Mouse (Mus musculus) frontal cortex, adult 2 months (tissue): ENCODE data around the gene Stx8. TPM values are rescaled to one million over a fixed set of nuclear protein-coding genes. Genes with fewer than 3 reads are reported as not detected.

ENCODE experiments used
- DNase-seq, 2 experiments: peaks; one replicate each; pipeline ENCODE4 v3.0.0; 2022; ENCODE audit warnings: low spot score in 1 of 2; ENCODE audit errors: extremely low spot score in 1 of 2
- polyA plus RNA-seq: library from polyadenylated mRNA; depleted of rRNA; stranded (reverse); fragments of >200 nt; gene quantifications from 2 replicates; pipeline ENCODE4 v1.2.3, GENCODE M21; 2012

Gene Stx8
- polyA plus RNA-seq, 1 experiment: 35.0 TPM

DNA sequence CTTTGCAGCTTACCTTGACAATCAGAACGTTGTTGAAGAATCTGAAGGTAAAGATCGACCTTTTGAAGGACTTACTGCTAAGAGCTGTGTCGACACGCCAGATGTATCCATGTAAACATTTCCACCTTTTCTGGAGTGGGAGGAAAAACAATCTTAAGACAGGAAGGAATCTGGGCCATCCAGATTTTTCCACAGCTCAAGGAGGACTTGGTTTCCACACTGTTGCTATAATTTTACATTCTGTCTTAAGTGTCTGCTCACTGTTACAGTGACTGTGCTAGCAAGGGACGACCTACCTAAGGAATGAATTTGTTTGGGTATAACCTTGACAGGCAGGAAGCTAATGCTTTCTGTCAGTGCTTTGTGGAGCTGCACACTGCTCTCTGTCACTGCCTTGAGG lies 7.2 kb downstream of the Stx8 start:
- DNase-seq: no peak

DNA sequence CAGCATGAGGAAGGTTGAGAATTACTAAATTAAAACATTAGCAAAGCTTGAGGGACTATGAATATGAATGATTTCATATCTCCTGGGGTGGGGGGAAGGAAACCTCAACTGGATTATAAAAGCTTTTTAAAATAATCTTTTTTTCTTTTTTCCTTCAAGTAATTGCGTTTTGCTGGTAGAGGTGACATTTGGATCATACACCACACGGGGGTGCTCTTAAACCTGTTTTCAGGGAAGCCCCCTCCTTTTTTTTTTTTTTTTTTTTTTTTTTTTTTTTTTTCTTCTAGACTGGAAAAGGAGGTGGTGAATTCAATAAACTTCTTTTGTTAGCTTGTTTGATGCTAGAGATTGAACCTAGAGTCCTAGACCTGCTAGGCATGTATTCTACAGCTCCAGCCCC lies 9.3 kb downstream of the Stx8 start:
- DNase-seq: peak in 1 of 2 experiments; percentile 51

DNA sequence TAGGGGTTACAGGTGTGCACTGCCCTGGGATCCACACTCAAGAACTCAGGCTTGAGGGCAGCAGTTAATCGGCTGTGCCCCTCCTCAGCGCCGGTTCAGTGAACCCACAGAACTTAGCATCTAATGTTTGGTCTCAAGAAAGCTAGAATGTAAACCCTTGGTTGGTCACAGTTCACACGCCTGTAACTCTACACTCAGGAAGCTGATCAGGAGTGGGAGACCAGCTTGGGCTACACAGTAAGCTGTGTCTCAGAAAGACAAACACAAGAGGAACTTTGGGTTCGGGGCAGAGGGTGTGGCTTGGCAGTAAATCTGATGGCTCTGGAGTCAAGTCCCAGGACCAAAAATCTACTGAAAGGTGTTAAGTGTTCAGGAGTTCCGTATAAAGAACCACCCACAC lies 17.6 kb downstream of the Stx8 start:
- no peak for DNase-seq

DNA sequence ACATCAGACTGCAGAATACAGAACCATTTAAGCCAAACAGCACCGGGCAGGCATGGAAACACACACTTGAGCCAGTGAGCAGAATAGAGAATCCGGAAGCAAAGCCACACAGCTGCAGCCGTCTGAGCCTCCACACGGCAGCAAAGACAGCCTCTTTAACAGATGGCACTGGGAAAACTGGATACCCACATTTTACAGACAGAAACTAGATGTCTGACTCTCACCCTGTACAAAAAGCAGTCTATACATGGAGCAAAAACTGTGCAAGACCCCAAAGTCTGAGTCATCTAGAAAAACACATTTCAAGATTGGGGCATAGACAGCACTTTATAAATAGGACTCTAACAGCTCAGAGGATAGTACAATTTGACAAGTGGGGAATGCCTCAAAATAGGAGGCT lies 25.2 kb downstream of the Stx8 start:
- DNase-seq: peak in 1 of 2 experiments; percentile 36

DNA sequence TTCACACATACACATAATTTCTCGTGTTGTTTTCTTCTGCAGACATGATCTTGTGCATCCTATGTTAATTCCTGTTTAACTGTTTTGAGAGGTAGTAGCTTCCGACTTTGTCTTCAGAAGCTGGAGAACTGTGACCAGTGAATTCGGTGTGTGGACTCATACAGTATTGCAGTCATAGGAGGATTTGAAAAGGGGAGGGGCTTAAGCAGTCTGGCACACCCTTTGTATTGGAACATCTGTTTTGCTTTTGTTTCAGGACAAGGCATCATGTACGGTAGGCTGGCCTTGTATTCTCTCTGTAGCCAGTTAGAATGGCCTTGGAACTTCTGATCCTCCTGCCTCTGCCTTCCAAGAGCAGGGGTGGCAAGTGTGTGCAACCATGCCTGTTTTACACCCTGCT lies 30.0 kb downstream of the Stx8 start:
- no peak for DNase-seq

DNA sequence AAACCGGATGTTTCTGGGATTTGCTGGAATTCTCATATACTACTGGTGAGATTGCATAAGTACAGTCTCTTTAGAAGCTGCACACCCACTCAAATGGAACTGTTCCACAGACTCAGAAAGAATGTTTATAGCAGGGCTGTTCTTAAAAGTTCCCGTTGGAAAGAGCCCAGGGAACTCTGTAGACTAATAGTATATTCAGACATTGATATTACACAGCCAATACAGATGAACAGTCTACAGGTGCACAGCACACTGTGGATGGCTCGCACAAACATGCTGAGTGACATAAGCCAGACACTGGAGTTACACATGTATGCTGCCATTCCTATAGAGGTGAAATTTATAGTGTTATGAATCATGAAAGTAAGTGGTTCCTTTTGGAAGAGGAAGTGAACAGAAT lies 32.9 kb downstream of the Stx8 start:
- DNase-seq: peak; percentile 38 to 80

DNA sequence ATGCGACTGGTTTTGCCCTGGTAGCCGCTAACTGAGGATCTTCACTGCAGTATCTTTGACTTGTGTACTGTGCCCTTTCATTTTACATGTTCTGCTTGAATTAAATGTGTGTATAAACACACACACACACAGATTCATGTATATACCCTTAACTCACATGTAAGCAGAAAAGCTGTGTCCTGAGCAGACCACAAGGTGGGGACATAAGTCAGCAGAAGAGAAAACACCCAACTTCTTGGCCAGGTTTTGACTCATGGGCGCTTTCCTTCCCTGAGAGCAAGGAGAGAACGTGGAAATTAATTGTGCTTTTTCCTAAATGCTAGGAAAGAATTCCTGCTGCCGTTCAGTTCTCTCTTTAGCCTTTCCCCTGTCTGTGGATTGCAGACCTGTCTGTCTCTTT lies 33.6 kb downstream of the Stx8 start:
- no peak for DNase-seq

DNA sequence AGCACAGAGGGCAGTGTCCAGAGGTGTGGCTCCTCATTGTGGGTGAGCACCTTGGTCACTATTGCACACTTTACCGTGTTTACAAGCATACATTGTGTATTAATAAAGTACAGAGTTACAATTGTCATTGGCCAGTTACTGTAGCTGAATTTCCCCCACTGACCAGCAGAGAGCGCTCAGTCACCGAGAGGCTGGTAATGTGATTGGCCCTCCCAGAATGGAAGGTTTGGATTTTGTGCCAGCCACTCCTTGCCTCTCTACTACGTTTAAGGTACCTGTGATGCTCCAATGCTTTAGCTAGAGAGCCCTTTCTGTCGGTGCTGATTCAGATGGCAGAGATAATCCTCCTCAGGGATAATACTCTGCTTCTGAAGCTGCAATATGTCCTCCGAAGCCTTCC lies 38.2 kb downstream of the Stx8 start:
- peak in 1 of 2 experiments; percentile 88 for DNase-seq

DNA sequence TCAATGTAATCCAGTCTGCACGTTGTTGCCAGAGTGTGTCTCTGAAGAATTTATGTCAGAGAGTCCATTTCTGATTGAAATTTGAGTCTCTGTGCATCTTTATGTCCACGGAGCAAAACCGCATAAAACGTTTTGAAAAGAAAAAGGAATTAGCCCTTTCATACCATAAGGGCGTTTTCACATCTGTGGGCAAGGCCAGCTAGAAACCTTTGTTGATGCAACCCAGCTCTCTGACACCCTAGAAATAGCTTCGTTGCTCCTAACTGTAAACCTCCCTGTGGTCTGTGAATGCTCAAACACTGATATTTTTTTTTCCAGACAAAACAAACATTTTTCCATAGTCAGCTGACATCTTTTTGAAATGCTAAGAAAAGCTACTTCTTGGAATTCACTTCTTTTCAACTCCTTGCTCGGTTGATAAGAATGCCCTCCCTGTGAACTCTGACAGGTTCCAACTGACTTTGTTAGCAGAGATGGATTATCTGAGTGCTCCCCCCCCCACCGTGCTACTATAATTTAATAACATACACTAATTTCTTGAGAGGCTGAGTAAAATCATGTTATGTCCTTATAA lies 40.3 kb downstream of the Stx8 start:
- no peak for DNase-seq

DNA sequence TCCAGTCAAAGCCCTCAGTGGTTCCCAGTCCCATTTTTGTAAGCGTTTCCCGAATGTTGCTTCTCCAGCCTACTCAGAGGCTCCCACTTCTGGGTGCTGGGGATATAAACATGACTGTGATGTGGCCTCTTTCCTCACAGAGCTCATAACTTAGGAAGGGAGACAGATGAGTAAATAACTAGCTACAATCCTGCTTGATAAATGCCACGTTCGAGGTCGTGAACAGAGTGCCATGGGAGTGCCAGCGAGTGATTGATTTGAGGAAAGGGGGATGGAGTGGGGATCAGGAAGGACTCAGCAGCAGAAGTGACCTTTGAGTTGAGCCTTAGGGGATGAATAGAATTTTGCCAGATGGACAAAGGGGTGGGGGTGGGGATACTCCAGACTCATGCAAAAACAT lies 41.7 kb downstream of the Stx8 start:
- no peak for DNase-seq

DNA sequence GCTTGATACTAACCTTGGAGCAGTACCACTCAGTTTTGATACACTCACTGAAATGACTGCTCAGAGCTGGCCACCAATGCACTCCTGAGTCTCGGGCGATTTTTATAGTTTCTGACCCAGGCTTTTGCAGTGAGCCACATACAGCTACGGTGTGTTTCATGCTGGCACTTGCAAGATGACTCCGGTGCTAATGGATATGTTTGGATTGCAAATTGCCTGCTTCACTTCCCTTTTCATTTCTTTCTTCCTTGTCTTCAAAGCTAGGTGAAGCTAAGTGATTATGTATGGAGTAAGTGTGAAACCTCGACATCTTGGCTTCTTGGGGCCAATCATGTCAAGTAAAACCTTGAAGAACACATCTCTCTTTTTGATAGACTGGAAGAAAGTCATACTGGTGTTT lies 43.4 kb downstream of the Stx8 start:
- no peak for DNase-seq

DNA sequence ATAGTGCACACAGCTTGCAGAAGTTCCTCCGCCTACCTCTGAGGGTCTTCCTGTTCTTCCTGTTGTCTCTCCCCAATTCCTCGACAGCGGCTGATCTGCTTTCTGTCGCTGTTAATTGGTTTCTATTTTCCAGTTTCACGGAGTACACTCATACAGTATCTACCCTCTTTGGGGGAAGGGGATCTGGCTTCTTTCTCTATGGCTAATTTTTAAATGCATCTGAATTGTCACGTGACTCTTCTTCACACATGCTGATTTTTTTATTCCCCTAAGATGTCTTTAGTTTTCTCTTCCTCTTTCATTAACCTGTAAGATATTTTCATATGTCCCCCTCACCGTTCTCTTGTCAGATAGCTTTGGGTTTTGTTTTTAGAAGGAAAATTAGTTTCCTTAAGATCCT lies 46.2 kb downstream of the Stx8 start:
- no peak for DNase-seq

DNA sequence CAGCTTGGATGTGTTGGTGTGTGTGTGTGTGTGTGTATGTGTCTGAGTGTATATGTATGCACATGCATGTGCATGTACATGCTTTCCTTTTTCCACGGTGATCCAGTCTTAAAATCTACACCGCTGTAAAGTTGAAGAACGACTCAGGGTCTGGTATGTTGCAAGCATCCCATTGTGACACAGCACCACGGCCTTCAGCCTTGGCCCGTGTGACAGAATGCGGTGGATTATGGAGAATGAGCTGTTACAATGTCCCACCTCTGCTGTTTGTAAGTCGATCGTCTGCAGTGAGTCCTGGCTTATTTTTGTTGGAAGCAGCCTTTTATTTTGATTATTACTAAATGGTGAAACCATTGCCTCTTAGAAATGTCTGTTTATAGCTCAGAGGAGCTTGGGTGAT lies 52.2 kb downstream of the Stx8 start:
- DNase-seq: no peak

DNA sequence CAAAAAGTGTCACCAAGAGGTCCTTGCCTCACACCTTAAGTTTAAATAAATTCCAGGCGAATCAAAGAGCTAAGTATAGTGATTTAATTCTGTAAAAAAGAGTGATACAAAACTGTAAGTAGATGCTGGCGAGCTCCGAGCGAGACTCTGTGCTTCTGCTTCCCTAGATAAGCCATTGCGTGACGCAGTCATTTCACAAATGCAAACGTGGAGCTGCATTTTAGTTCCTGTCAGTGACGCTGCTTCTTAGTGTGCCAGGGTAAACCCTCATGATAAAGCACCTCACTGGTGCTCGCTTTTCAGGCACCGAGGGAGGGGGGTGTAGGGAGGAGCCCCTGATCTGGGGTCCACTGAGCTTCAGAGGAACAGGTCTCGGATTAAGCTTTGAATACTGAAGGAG lies 53.2 kb downstream of the Stx8 start:
- no peak for DNase-seq

DNA sequence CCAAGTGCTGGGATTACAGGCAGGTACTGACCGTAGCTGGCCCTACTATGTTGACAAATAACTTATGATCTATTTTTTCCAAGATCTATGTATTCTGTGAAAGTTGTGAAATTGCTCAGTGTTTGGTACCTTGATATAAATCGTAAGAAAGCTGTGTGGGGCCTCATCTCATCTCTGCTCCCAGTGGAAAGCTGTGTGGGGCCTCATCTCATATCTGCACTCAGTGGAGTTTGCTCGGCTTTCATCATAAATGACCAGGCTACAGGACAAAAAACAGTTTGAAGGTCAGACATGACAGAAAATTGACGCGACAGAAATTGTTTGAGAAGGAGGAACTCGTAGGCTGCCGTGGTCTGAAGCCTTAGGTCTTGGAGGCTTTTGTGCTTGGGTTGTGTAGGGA lies 56.0 kb downstream of the Stx8 start:
- no peak for DNase-seq

DNA sequence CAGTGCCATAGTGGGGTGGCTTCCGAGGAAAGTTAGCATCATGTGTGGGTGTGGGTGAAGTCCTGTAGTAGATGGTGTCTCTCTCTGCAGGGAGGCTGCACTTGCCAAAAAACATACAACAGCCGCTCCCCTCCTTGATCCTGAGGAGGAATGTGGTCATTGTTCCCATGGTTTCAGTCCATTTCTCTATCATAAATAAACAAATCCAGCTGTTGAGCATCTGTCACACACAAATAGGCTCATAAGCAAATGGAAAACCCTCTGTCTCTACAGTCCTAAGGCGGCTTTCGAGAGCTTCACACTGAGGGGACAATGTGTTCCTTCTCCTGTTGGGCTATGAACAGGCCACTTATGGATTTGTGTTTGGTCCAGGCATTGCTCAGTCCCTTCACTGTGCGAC lies 56.9 kb downstream of the Stx8 start:
- DNase-seq: no peak

DNA sequence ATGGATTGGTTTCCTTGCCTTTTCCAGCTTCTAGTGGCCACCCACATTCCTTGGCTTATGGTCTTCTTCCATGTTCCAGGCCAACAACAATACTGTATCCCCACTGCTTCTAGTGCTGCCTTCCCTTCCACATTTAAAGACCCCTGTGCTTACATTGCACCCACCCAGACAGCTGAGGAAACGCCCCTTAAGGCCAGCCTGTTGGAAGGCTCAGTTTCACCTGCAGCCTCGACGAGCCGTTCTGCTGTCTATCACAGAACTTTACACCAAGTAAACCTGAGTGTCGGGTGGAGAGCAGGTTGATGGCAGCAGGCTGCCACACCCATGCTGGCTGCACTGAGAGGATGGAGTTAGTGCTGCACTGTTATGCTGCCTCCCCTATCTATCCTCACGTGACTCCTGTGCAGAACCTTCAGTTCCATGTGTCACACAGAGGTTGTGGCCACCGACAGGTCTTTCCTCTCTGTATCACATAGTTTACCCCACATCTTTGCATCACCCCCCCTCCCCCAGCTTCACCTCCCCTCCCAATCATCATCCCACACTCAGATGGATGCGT lies 57.9 kb downstream of the Stx8 start:
- DNase-seq: no peak

DNA sequence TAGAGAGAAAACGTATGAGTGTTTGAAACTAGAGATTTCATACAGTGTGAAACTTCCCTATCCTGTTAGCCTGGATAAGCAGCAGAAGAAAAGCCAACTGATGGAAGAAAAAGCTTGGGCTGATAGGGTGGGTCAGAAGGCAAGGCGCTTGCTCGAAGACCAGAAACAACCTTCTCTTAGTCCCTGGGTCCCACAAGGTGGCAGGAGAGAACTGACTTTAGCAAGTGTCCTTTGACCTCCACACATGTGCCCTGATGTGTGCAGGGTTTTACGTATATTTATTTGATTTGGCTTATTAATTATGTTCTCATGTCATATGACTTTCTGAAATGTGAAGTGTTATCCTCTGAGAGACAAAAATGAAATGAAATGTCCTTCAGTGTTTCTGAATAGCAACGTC lies 60.6 kb downstream of the Stx8 start:
- no peak for DNase-seq

DNA sequence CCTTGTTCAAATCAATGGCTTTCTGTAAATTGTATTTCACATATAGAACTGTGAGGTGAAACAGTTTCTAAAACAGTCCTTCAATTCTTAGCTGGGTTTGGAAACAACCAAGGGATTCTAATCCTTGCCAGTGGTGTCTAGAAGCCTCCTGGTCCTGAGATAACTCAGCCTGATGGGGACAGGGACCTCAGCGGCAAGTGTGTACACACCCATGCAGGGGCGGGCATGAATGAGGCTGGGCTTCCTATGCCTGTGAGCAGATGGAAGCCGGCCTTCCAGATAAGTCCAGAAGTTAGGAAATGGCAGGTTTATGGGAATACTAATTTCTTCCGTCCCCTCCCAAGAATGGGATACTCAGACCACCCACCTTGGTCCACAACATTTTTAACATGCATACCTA lies 63.1 kb downstream of the Stx8 start:
- DNase-seq: no peak

DNA sequence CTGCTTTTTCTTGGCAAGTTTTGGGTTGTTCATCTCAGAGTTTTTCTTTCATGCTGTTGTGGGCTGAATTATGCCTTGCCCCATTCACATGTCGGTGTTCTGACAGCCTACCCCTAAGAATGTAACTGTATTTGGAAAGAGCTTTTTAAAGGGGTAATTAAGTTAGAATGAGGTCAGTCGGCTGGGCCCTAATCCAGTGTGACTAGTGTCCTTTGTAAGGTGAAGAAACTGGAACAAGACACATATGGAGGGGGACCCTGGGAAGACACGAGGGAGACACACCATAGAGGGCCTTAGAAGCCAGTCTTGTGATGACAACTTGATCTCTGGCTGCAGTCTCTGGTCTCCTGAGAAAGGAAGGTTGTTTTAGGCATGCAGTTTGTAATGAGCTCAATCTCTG lies 63.9 kb downstream of the Stx8 start:
- no peak for DNase-seq

DNA sequence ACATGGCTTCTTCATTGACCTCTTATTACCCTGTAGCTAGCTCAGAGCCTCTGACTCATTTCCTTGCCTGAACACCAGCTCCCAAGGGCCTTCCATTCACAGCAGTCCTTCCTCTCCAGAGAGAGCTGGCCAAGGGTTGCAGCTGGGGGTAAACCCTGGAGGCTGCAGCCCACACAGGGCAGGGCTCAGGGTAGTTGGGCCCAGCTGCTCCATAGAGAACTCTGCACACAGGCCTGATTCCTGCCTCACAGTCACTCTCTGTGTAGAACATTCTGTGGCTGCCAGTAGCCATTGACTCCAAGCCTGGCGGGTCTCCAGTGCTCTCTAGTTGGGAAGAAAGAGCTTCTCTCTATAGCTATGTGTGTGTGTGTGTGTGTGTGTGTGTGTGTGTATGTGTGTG lies 64.8 kb downstream of the Stx8 start:
- DNase-seq: peak; percentile 47 to 56

DNA sequence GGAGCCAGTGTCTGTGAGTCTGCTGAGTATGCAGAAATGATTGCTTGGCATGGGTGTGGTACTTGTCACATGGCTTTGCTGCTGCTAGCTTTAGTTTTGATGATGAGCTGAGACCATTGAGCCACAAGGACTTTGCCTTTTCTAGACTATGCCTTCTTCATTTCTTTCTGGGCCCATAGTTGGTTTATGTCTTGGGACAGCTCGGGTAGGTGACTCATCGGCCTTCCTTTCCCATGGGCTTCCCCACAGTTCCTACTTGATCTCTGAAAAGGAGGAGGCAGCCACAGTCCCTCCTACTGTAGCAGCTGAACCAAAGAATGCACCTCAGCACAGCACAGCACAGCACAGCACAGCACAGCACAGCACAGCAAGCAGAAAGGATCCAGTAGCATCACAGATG lies 66.5 kb downstream of the Stx8 start:
- DNase-seq: peak in 1 of 2 experiments; percentile 22

DNA sequence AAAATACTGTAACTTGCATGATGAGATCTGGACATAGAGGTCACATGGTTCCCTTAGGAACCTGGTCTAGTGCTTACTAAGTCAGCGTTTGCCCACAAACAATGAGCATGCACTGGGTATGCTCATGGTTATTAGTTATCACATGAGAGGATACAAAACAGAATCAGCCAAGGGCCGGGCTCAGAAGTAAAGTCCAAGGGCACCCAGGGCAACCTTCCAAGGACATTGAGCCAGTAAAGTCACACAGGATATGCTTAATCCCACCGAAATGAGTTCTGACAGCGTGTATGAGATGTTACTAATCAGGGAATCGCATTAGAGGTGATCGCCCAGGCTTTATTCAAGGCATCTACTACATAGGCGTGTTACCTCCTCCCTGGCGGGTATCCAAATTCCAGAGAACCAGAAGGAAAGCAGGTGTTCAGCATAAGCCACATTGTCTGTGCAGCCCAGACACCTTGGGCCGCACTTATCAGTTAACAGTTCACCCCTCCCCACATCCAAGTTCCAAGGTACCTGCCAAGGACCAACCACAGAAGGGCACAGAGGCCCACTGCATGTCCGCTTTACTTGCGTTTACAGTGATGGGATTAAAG lies 67.4 kb downstream of the Stx8 start:
- DNase-seq: no peak
